Mouse (Mus musculus): Measurements from ENCODE around the gene Lce1j. TPM values are rescaled to one million over a fixed set of nuclear protein-coding genes. Genes with fewer than 3 reads are reported as not detected.

The Lce1j gene
- polyA plus RNA-seq, 1 experiment from 2014 or later, result not detected

Other genes starting within 250 kb of the Lce1j start
- not detected in 2 replicates for gene Ivl, start 216.8 kb downstream of the Lce1j start, polyA plus RNA-seq (2016; fragmentation: Nextera tagmentation; extraction: Ambion mirVana)
- gene Smcp, start 201.5 kb downstream of the Lce1j start, polyA plus RNA-seq (2016; fragmentation: Nextera tagmentation; extraction: Ambion mirVana), result not detected in 2 replicates
- not detected in 2 replicates for gene 2210017I01Rik, start 183.0 kb downstream of the Lce1j start, polyA plus RNA-seq (2016; fragmentation: Nextera tagmentation; extraction: Ambion mirVana)
- not detected in 2 replicates for gene Lce6a, start 168.9 kb downstream of the Lce1j start, polyA plus RNA-seq (2016; fragmentation: Nextera tagmentation; extraction: Ambion mirVana)
- not detected in 2 replicates for gene Lce1a1, start 142.2 kb downstream of the Lce1j start, polyA plus RNA-seq (2016; fragmentation: Nextera tagmentation; extraction: Ambion mirVana)
- gene Lce1b, start 133.6 kb downstream of the Lce1j start, polyA plus RNA-seq (2016; fragmentation: Nextera tagmentation; extraction: Ambion mirVana), result not detected in 2 replicates
- not detected in 2 replicates for gene Lce1a2, start 120.2 kb downstream of the Lce1j start, polyA plus RNA-seq (2016; fragmentation: Nextera tagmentation; extraction: Ambion mirVana)
- gene Lce1c, start 111.3 kb downstream of the Lce1j start, polyA plus RNA-seq (2016; fragmentation: Nextera tagmentation; extraction: Ambion mirVana), result not detected in 2 replicates
- not detected in 2 replicates for gene Lce1d, start 103.3 kb downstream of the Lce1j start, polyA plus RNA-seq (2016; fragmentation: Nextera tagmentation; extraction: Ambion mirVana)
- not detected in 2 replicates for gene Lce1e, start 81.4 kb downstream of the Lce1j start, polyA plus RNA-seq (2016; fragmentation: Nextera tagmentation; extraction: Ambion mirVana)
- not detected in 2 replicates for gene Lce1f, start 70.2 kb downstream of the Lce1j start, polyA plus RNA-seq (2016; fragmentation: Nextera tagmentation; extraction: Ambion mirVana)
- not detected in 2 replicates for gene Gm38119, start 51.4 kb downstream of the Lce1j start, polyA plus RNA-seq (2016; fragmentation: Nextera tagmentation; extraction: Ambion mirVana)
- gene Lce1g, start 38.2 kb downstream of the Lce1j start, polyA plus RNA-seq (2016; fragmentation: Nextera tagmentation; extraction: Ambion mirVana), result not detected in 2 replicates
- gene Lce1h, start 25.4 kb downstream of the Lce1j start, polyA plus RNA-seq (2016; fragmentation: Nextera tagmentation; extraction: Ambion mirVana), result not detected in 2 replicates
- gene Lce1i, start 11.6 kb downstream of the Lce1j start, polyA plus RNA-seq (2016; fragmentation: Nextera tagmentation; extraction: Ambion mirVana), result not detected in 2 replicates
- not detected in 2 replicates for gene Lce1k, start 17.4 kb upstream of the Lce1j start, polyA plus RNA-seq (2016; fragmentation: Nextera tagmentation; extraction: Ambion mirVana)
- not detected in 2 replicates for gene Kprp, start 36.7 kb upstream of the Lce1j start, polyA plus RNA-seq (2016; fragmentation: Nextera tagmentation; extraction: Ambion mirVana)
- gene Lce1l, start 60.8 kb upstream of the Lce1j start, polyA plus RNA-seq (2016; fragmentation: Nextera tagmentation; extraction: Ambion mirVana), result not detected in 2 replicates
- gene 2310050C09Rik, start 79.7 kb upstream of the Lce1j start, polyA plus RNA-seq (2016; fragmentation: Nextera tagmentation; extraction: Ambion mirVana), result not detected in 2 replicates
- not detected in 2 replicates for gene Lce3a, start 135.7 kb upstream of the Lce1j start, polyA plus RNA-seq (2016; fragmentation: Nextera tagmentation; extraction: Ambion mirVana)
- gene Lce3b, start 142.5 kb upstream of the Lce1j start, polyA plus RNA-seq (2016; fragmentation: Nextera tagmentation; extraction: Ambion mirVana), result not detected in 2 replicates
- gene Lce3c, start 154.0 kb upstream of the Lce1j start, polyA plus RNA-seq (2016; fragmentation: Nextera tagmentation; extraction: Ambion mirVana), result not detected in 2 replicates
- not detected in 2 replicates for gene Lce3d, start 166.9 kb upstream of the Lce1j start, polyA plus RNA-seq (2016; fragmentation: Nextera tagmentation; extraction: Ambion mirVana)
- gene Lce3e, start 176.5 kb upstream of the Lce1j start, polyA plus RNA-seq (2016; fragmentation: Nextera tagmentation; extraction: Ambion mirVana), result not detected in 2 replicates
- gene Lce3f, start 201.7 kb upstream of the Lce1j start, polyA plus RNA-seq (2016; fragmentation: Nextera tagmentation; extraction: Ambion mirVana), result not detected in 2 replicates
- gene Crct1, start 225.2 kb upstream of the Lce1j start, polyA plus RNA-seq (2016; fragmentation: Nextera tagmentation; extraction: Ambion mirVana), result 0.31 TPM in 1 of 2 replicates, not detected in the other
- gene Lce1m, start 228.5 kb upstream of the Lce1j start, polyA plus RNA-seq (2016; fragmentation: Nextera tagmentation; extraction: Ambion mirVana), result not detected in 2 replicates

Data from forebrain, embryonic 10.5 days (tissue).